Mouse (Mus musculus): ENCODE results near the gene Cct3.
"Not testable (repeated sequence)": the region's sequence is repeated elsewhere in the genome, so short reads cannot be mapped to it uniquely, and the experiment has no call there.

GRCm38 (mm10) chr3:88368511-88368910, 71.6 kb downstream of the Cct3 start:
- TF ChIP-seq POLR2A (IDR thresholded peaks at IDR 0.05; ENCODE audit: borderline replicate concordance, control insufficient read depth, low read depth, low read length); CTCF (IDR thresholded peaks at IDR 0.05; ENCODE audit: control insufficient read depth, insufficient read depth, low read length): not testable (repeated sequence)

Measured in bone marrow, adult 2 months (tissue).